Mouse (Mus musculus) lung, postnatal 0 days (tissue): ENCODE data around the gene Nradd. TPM values are rescaled to one million over a fixed set of nuclear protein-coding genes. Genes with fewer than 3 reads are reported as not detected.

ENCODE experiments used
- ATAC-seq: fragments of 200-750 bp; cut with Nextera tagmentation; 2 replicates; pipeline ENCODE4 v1.8.0; 2017; ENCODE audit warnings: moderate library complexity
- DNase-seq: peaks from one replicate; pipeline ENCODE4 v3.0.0-alpha.2; 2016; ENCODE audit warnings: low spot score
- H3K27ac ChIP-seq: fragments of 300-500 bp; sonication (generic); 2 replicates; pipeline ENCODE4 v1.5.1; 2014; ENCODE audit warnings: antibody characterized with exemption, mild to moderate bottlenecking, low read length, mixed read lengths
- H3K27me3 ChIP-seq: fragments of 300-500 bp; sonication (generic); replicated peaks from 2 replicates; pipeline ENCODE4 v1.6.1; 2014; ENCODE audit warnings: low read length, mixed read lengths; ENCODE audit not compliant: insufficient read depth
- H3K36me3 ChIP-seq: fragments of 300-500 bp; sonication (generic); 2 replicates; pipeline ENCODE4 v1.6.1; 2014; ENCODE audit warnings: low read length, mixed read lengths; ENCODE audit not compliant: insufficient read depth
- H3K4me1 ChIP-seq: fragments of 300-500 bp; sonication (generic); 2 replicates; pipeline ENCODE4 v1.6.1; 2014; ENCODE audit warnings: antibody characterized with exemption, low read depth, low read length, mixed read lengths; ENCODE audit not compliant: insufficient read depth
- H3K4me2 ChIP-seq: fragments of 300-500 bp; sonication (generic); replicated peaks from 2 replicates; pipeline ENCODE4 v1.6.1; 2014; ENCODE audit warnings: low read depth, mild to moderate bottlenecking, low read length, moderate library complexity, mixed read lengths
- H3K4me3 ChIP-seq: fragments of 300-500 bp; sonication (generic); 2 replicates; pipeline ENCODE4 v1.5.1; 2014; ENCODE audit warnings: low read depth, low read length
- H3K9ac ChIP-seq: fragments of 300-500 bp; sonication (generic); replicated peaks from 2 replicates; pipeline ENCODE4 v1.6.1; 2014; ENCODE audit warnings: low read depth, mild to moderate bottlenecking
- H3K9me3 ChIP-seq: fragments of 300-500 bp; sonication (generic); 2 replicates; pipeline ENCODE4 v1.6.1; 2016; ENCODE audit warnings: low read length, mixed read lengths
- CTCF ChIP-seq: IDR thresholded peaks from 2 replicates; pipeline ENCODE4 v1.5.1; 2016; ENCODE audit warnings: antibody characterized with exemption, mild to moderate bottlenecking
- EP300 ChIP-seq: IDR thresholded peaks from 2 replicates; pipeline ENCODE4 v1.6.1; 2016; ENCODE audit warnings: antibody characterized with exemption, mild to moderate bottlenecking, control low read depth
- WGBS: fragments of 180-500 bp; shearing (Covaris S2); extraction: QIAGEN DNeasy Blood & Tissue Kit; methylation state at CpG from one replicate; pipeline ENCODE4 v1.1.7; 2014; 5-methylcytosine and 5-hydroxymethylcytosine counted together
- polyA plus RNA-seq: library from polyadenylated mRNA; unstranded; fragments of >200 nt; fragmentation: Nextera tagmentation; extraction: Ambion mirVana; gene quantifications from 2 replicates; pipeline ENCODE4 v1.2.1, GENCODE M21; 2015

The Nradd gene
- polyA plus RNA-seq, 1 experiment from 2014 or later: 45.2 TPM

DNA sequence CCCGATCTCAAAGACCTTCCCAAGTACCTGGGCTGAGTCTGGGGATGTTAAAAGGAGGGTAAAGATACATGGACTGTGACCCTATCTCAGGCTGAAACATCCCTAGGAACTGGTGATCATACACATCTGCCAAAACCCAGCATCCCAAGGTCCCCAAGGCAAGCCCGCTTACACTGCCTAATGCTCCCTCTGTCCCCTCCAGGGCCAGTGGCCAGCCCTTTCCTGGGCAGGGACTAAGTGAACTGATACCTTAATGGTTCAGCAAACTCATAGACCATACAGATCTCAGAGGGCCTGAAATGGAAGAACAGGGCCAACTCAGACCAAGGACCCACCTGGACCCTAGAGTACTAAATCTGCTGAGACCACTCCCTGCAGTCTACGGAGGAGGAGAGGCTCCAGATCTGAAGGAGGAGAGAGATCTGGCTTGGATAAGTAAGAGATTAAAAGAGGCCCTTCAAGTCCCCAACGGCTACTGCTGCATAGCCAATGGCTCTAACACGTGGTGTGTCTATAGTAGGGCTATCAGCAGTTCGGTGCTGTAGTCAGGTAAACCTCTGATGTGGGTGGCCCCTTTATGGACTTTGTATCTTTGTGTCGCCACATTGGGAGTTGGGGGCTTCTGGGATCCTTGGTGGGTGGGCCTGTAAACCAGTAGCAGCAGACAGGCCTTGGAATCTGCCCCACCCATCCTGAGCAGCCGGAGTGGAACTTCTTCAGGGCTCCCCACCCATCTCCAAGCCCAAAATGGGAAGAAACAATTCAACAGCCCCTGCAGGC is 646 bp downstream of the Nradd start:
- Histone ChIP-seq H3K4me2 (peak overlapping the region; percentile 94), H3K36me3 (peaks cover 19% of the 10 kb centered on the region; the same call in 1 of the 2 replicates), H3K9ac (peak overlapping the region; percentile 46; the same call in 1 of the 2 replicates), H3K9me3 (no peaks in the 10 kb centered on the region), H3K4me3 (peak overlapping the region; percentile 53), H3K4me1 (peaks cover 10% of the 10 kb centered on the region; the same call in 1 of the 2 replicates), H3K27me3 (no peaks in the 10 kb centered on the region), H3K27ac (peak overlapping the region; percentile 89)
- no peak for DNase-seq
- WGBS: 33% methylated on average over 8 of the region's 8 CpGs
- no peak for TF ChIP-seq EP300
- no peak for TF ChIP-seq CTCF
- no peak for ATAC-seq

DNA sequence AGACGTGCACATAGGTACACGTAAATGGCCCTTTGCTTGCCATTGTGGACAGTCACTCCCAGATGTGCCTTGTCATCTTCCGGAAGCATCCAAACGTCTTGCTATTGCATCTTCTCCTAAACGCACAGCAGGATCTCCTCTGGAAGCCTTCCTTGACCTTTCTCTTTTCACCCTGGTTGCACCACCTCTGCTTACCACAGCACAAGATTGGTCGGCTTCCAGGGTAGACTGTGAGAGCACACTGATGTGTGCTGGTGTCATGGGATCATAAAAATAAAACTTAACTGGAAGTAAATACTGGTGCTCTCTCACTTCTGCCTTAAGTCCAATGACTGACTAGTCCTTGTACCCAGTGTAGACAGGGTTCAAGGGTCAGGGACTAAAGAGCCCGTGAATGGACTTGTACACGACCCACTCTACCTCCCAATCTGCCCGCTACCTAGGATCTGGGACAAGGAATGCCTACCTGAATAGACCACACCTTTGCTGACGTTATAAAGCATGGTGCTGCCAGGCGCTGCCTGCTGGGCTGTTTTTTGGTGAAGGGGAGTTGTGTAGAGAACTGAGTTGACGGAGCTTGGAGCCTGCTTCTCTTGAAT is 1.5 kb downstream of the Nradd start:
- H3K4me2 ChIP-seq: no peak overlapping the region
- DNase-seq (peak; percentile 16), ATAC-seq (no peak)
- peaks cover 10% of the 10 kb centered on the region; the same call in 1 of the 2 replicates for H3K4me1 ChIP-seq
- no peaks in the 10 kb centered on the region for H3K27me3 ChIP-seq
- no peak overlapping the region for H3K9ac ChIP-seq
- H3K4me3 ChIP-seq: no peak overlapping the region
- H3K27ac ChIP-seq: no peak overlapping the region
- H3K9me3 ChIP-seq: no peaks in the 10 kb centered on the region
- TF ChIP-seq EP300: no peak
- no peak for TF ChIP-seq CTCF
- 70% methylated on average over 12 of the region's 12 CpGs for WGBS
- H3K36me3 ChIP-seq: peaks cover 24% of the 10 kb centered on the region

DNA sequence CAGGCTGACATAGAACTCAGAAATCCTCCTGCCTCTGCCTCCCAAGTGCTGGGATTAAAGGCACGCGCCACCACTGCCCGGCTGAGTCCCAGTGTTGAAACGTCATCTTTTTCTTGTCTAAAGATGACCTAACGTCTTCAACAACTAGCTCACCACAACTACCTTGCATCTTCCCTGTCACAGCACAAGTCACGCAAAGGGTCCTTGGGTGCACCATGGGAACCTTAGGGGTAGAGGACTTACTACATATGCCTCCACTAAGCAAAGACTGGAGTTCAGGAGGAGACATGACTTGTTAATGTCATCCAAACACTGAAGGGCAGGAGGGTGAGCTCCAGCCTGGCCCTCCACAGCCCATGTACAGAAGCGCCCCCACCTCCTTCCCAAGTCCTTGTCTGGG is 3.6 kb downstream of the Nradd start:
- Histone ChIP-seq H3K4me2 (no peak overlapping the region), H3K9me3 (no peaks in the 10 kb centered on the region), H3K4me1 (peaks cover 10% of the 10 kb centered on the region; the same call in 1 of the 2 replicates), H3K9ac (no peak overlapping the region), H3K27ac (no peak overlapping the region), H3K4me3 (no peak overlapping the region), H3K36me3 (peaks cover 24% of the 10 kb centered on the region), H3K27me3 (no peaks in the 10 kb centered on the region)
- no peak for ATAC-seq
- TF ChIP-seq EP300 (no peak), CTCF (no peak)
- DNase-seq: no peak
- WGBS: 94% methylated on average over 7 of the region's 7 CpGs

DNA sequence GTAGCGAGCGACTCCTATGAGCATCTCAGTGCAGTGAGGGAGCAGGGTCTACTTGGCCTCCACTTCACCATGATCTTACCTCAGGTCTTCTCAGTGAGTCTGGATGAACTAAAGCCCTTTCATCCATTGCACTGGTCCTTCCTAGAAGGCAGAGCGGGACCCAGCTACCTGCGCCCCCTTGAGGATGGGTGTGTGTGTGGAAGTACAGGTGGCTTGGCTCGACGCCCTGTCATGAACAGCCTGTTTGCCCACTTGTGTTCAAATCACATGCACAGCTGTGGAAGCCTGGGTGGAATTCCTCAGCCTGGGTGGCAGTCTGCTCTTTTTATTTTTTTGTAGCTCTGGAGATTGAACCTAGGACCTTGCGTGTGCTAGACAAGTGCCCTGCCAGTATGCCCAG is 4.1 kb downstream of the Nradd start:
- ATAC-seq (peak; percentile 13), DNase-seq (peak; percentile 87)
- H3K27me3 ChIP-seq: no peaks in the 10 kb centered on the region
- H3K9ac ChIP-seq: no peak overlapping the region
- TF ChIP-seq CTCF (peak; percentile 73), EP300 (no peak)
- H3K9me3 ChIP-seq: no peaks in the 10 kb centered on the region
- H3K4me3 ChIP-seq: no peak overlapping the region
- H3K4me1 ChIP-seq: peaks cover 8% of the 10 kb centered on the region; the same call in 1 of the 2 replicates
- H3K4me2 ChIP-seq: no peak overlapping the region
- no peak overlapping the region for H3K27ac ChIP-seq
- 67% methylated on average over 7 of the region's 7 CpGs for WGBS
- peaks cover 24% of the 10 kb centered on the region for H3K36me3 ChIP-seq

DNA sequence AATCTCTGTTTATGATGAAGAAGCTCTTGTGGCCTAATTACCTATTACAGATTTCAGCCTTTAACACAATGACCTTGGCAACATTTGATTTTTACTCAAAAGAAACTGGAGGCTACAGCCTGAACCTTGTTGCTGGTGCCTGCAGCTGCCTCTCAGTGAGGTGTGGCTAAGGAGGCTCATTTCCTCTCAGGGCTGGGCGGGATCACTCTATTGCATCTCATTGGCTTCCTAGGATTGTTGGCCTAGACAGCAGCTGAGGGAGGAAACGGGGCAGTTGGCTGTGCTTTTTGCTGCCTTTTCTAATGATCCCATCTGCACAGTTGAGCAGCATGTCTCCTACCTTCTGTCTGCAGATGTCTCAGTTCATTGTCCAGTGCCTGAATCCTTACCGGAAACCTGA is 7.2 kb downstream of the Nradd start:
- no peaks in the 10 kb centered on the region for H3K9me3 ChIP-seq
- no peak overlapping the region for H3K4me2 ChIP-seq
- no peaks in the 10 kb centered on the region for H3K27me3 ChIP-seq
- peaks cover 24% of the 10 kb centered on the region for H3K36me3 ChIP-seq
- H3K4me3 ChIP-seq: no peak overlapping the region
- H3K4me1 ChIP-seq: no peaks in the 10 kb centered on the region
- no peak for TF ChIP-seq CTCF
- TF ChIP-seq EP300: no peak
- DNase-seq (no peak), ATAC-seq (no peak)
- 61% methylated on average over 3 of the region's 3 CpGs for WGBS
- H3K9ac ChIP-seq: no peak overlapping the region
- no peak overlapping the region for H3K27ac ChIP-seq

DNA sequence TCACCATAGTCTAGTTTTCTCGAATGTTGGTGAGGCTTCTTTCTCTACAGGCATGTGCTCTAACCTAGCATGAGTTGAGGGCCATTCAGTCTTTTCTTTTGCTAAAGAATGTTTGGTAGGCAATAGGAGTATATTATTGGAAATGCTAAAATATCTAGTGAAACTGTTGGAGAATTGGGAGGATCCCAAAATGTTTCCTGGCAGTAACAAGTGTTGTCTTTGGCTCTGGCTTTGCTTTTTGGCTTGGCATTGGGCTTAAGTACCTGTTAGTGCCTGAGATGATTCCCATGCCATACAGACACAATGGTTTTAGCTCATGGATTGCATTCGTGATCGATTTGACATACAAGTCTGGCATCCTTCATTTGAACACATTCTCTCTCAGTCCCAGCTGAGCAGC is 12.8 kb downstream of the Nradd start:
- Histone ChIP-seq H3K4me1 (no peaks in the 10 kb centered on the region), H3K4me2 (no peak overlapping the region), H3K9ac (no peak overlapping the region), H3K27me3 (no peaks in the 10 kb centered on the region), H3K4me3 (no peak overlapping the region), H3K9me3 (no peaks in the 10 kb centered on the region), H3K36me3 (peaks cover 16% of the 10 kb centered on the region), H3K27ac (no peak overlapping the region)
- no peak for TF ChIP-seq CTCF
- ATAC-seq (no peak), DNase-seq (no peak)
- WGBS: 87% methylated on average over 3 of the region's 3 CpGs
